Mouse (Mus musculus) layer of hippocampus, adult 8-10 months (tissue): ENCODE data around the gene Il20ra. TPM values are rescaled to one million over a fixed set of nuclear protein-coding genes. Genes with fewer than 3 reads are reported as not detected.

Experiments used
- DNase-seq, 2 experiments: peaks; one replicate each; pipeline ENCODE4 v3.0.0; 2022; ENCODE audit warnings: low spot score in 2 of 2
- total RNA-seq, 4 experiments: library from RNA; stranded (reverse); gene quantifications; 2 replicates each; pipeline ENCODE4 v1.2.4; 2022

The Il20ra gene
- total RNA-seq, 4 experiments from 2014 or later: not detected

DNA sequence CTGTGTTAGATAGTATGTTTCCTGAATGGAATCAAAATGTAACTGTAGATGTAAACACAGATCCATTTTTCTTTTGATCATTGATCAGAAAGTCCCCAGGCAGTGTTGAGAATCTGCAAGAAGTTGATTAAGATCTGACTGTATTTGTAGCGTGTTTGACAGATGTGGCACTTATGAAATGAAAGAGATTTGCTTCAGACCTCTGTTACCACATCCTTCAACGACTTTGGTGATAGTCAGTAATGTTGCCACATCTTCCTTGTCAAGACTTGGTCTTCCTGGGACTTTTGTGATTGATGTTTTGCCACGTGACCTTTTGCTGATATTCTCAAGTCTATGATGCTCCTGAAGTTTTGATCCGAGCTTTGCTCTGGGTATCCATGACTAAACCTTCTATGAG lies 35.3 kb downstream of the Il20ra start:
- no peak for DNase-seq

DNA sequence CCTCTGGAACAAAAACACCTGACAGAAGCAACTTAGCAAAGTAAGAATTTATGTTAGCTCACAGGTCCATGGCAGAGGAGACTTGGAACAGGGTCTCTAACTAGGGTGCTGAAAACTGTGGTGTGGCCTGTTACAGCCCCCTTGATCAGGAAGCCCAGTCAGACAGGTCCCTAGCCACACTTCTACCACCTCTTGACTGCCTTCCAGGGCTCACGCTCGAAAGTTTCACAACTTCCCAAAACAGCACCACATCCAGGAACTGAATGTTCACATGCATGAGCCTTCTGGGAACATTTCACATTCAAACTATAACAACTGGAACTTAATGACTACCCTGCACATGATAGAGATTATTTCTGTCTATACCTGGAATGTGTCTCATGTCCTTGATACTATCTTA lies 53.1 kb downstream of the Il20ra start:
- no peak for DNase-seq

DNA sequence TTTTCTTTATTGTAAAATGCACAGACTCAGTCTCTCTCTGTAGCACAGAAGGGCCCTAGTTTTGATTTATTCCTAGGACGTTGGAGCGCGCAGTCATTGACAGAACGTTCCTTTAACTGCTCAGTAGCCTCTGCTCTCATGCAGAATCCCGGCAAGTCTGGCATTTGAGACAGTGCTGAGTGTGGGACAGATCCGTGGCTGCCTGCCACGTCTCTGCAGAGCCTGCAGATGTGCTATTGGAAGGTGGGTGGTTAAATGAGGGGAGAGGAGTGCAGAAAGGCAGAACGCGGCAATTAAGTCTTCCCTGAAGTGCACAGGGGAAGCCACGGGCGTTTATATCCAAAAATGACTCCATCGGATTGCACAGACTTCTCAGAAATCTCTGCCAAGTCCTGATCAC lies 66.7 kb downstream of the Il20ra start:
- peak; percentile 10 to 42 for DNase-seq

DNA sequence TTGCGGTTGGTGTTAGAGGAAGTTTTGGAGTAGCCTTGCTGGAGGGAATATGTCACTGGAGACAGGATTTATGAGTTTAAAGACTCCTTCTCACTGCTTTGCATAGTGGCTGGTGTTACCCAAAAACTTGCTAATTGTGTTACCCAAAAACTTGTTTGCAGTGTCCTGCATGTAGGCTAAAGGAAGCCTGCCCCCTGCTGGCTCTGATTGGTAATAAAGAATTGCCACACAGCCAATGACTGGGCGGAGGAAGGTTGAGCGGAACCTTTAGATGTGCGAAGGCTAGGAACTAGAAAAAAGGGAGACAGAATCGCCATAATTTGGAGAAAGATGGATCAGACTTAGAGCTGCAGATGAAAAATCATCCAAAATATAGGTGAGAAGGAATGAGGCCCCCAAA lies 69.0 kb downstream of the Il20ra start:
- peak in 1 of 2 experiments; percentile 29 for DNase-seq

DNA sequence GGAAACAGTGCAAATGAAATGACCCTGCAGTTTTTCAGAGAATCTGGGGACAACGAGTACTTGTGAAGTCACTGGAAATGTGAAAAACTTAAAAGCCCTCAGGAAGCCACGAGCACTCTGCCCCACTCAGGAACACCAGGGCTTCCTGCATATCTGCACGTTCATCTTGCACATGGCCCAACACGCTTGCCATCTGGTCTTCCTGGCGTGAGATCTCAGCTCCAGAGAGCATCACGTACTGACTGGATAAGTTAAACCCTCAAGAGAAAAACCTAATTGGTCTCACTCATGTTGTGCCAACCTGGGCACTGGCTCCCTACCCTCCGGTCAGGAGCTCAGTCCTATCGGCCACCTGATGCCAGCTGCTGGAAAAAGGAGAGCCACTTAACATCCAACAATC lies 82.6 kb downstream of the Il20ra start:
- peak; percentile 16 to 23 for DNase-seq

DNA sequence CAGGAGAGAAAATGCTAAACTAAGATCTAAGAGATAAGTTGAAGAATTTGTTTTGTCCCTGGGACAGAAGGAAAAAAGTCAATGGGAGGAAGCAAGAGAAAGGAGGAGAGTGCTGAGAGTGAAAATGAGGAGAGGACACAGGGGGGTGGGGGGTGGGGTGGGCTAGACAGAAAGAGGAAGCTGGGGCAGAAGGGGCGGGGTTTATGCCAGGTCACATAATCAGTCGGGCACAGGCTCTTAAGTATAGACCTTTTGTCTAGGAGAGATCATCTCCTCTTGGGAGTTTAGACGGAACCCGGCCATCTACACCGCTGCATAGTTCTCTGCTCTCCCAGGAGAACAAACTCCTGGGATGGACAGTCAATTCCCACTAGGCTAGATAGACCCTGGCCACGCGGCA lies 90.6 kb downstream of the Il20ra start:
- DNase-seq: no peak

DNA sequence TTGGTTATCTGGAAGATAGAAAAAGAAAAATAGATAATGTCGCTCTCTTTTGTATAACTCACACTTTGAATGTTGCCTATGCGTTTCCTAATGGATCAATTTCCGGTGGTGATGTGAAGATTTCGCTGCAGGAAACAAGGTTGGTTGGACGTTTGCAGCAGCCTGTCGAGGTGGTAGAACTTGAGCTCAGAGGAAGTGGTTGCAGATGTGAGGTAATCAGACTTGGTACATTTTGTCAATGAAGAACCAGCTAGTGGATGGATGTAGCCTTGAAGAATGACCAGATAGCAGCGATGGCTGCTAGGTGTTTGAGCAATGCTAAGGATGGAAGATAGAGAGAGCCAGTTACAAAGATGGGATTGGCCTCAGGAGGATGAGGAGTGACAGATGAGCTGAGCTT lies 92.4 kb downstream of the Il20ra start:
- DNase-seq: no peak

Other genes with a start within 250 kb of the Il20ra start
- 10 to 100 TPM; 20.6 to 30.4 (median 25.0) TPM for gene Ifngr1, start 120.6 kb upstream of the Il20ra start, total RNA-seq
- gene Il22ra2, start 90.6 kb upstream of the Il20ra start, total RNA-seq: not detected
- gene Slc35d3, start 138.9 kb downstream of the Il20ra start, total RNA-seq: under 1 TPM; 0.41 to 0.62 (median 0.60) TPM
- 10 to 100 TPM; 20.8 to 24.8 (median 23.2) TPM for gene Pex7, start 195.1 kb downstream of the Il20ra start, total RNA-seq
- gene Map3k5, start 221.9 kb downstream of the Il20ra start, total RNA-seq: 10 to 100 TPM; 24.6 to 33.6 (median 24.8) TPM